Mouse (Mus musculus): Measurements from ENCODE around the gene Ggt5. TPM values are rescaled to one million over a fixed set of nuclear protein-coding genes. Genes with fewer than 3 reads are reported as not detected.

Ggt5 gene
- polyA plus RNA-seq, 1 experiment from 2014 or later = 1.6 TPM

- Histone ChIP-seq H3K9ac (no peak overlapping the region), H3K9me3 (no peaks in the 10 kb centered on the region), H3K27ac (no peak overlapping the region), H3K4me3 (no peak overlapping the region), H3K4me1 (peaks cover 14% of the 10 kb centered on the region), H3K36me3 (peaks cover 68% of the 10 kb centered on the region), H3K27me3 (no peaks in the 10 kb centered on the region), H3K4me2 (no peak overlapping the region)
- ATAC-seq (ENCODE audit: insufficient number of reproducible peaks, low FRiP score, low TSS enrichment, low read depth) = no peak
- 86% methylated on average over 3 of the region's 3 CpGs for WGBS
Observed at GRCm38 (mm10) chr10:75661876-75662275, 72.7 kb downstream of the Ggt5 start.

- Histone ChIP-seq H3K9me3 (no peaks in the 10 kb centered on the region), H3K27me3 (no peaks in the 10 kb centered on the region), H3K9ac (no peak overlapping the region), H3K36me3 (peaks cover 61% of the 10 kb centered on the region), H3K4me2 (no peak overlapping the region), H3K4me1 (peaks cover 18% of the 10 kb centered on the region), H3K4me3 (no peak overlapping the region), H3K27ac (no peak overlapping the region)
- WGBS = 92% methylated on average over 4 of the region's 4 CpGs
- ATAC-seq (ENCODE audit: insufficient number of reproducible peaks, low FRiP score, low TSS enrichment, low read depth) = no peak
Observed at GRCm38 (mm10) chr10:75662575-75662974, 73.4 kb downstream of the Ggt5 start.

- Histone ChIP-seq H3K36me3 (peaks cover 42% of the 10 kb centered on the region), H3K9me3 (no peaks in the 10 kb centered on the region), H3K27me3 (no peaks in the 10 kb centered on the region), H3K4me1 (peaks cover 22% of the 10 kb centered on the region), H3K4me2 (no peak overlapping the region), H3K27ac (no peak overlapping the region), H3K4me3 (no peak overlapping the region), H3K9ac (no peak overlapping the region)
- ATAC-seq (ENCODE audit: insufficient number of reproducible peaks, low FRiP score, low TSS enrichment, low read depth) = no peak
- 87% methylated on average over 6 of the region's 6 CpGs for WGBS
Observed at GRCm38 (mm10) chr10:75664673-75665270, 75.6 kb downstream of the Ggt5 start.

- Histone ChIP-seq H3K27ac (peak overlapping the region; percentile 84; the same call in 1 of the 2 replicates), H3K4me1 (peaks cover 22% of the 10 kb centered on the region), H3K9ac (peak overlapping the region; percentile 64), H3K36me3 (peaks cover 31% of the 10 kb centered on the region), H3K4me2 (peak overlapping the region; percentile 94), H3K4me3 (peak overlapping the region; percentile 61), H3K27me3 (no peaks in the 10 kb centered on the region), H3K9me3 (no peaks in the 10 kb centered on the region)
- WGBS = 35% methylated on average over 4 of the region's 4 CpGs
- ATAC-seq (ENCODE audit: insufficient number of reproducible peaks, low FRiP score, low TSS enrichment, low read depth) = no peak
Observed at GRCm38 (mm10) chr10:75666451-75667030, 77.4 kb downstream of the Ggt5 start.

Other genes starting within 250 kb of the Ggt5 start
- gene Upb1, start 188.2 kb upstream of the Ggt5 start, polyA plus RNA-seq (2015; fragmentation: Nextera tagmentation; extraction: Ambion mirVana) = 0.59 and 1.3 TPM in 2 replicates
- gene Snrpd3, start 71.8 kb upstream of the Ggt5 start, polyA plus RNA-seq (2015; fragmentation: Nextera tagmentation; extraction: Ambion mirVana) = 139 and 152 TPM in 2 replicates
- 26.1 and 27.6 TPM in 2 replicates for gene Gucd1, start 71.4 kb upstream of the Ggt5 start, polyA plus RNA-seq (2015; fragmentation: Nextera tagmentation; extraction: Ambion mirVana)
- gene Lrrc75b, start 29.0 kb upstream of the Ggt5 start, polyA plus RNA-seq (2015; fragmentation: Nextera tagmentation; extraction: Ambion mirVana) = 3.5 TPM in 2 replicates
- 0.67 and 0.93 TPM in 2 replicates for gene Ggt1, start 27.7 kb upstream of the Ggt5 start, polyA plus RNA-seq (2015; fragmentation: Nextera tagmentation; extraction: Ambion mirVana)
- 10.9 and 14.3 TPM in 2 replicates for gene Susd2, start 54.7 kb downstream of the Ggt5 start, polyA plus RNA-seq (2015; fragmentation: Nextera tagmentation; extraction: Ambion mirVana)
- 27.9 and 29.3 TPM in 2 replicates for gene Cabin1, start 175.0 kb downstream of the Ggt5 start, polyA plus RNA-seq (2015; fragmentation: Nextera tagmentation; extraction: Ambion mirVana)
- 51.6 and 55.6 TPM in 2 replicates for gene Ddt, start 184.1 kb downstream of the Ggt5 start, polyA plus RNA-seq (2015; fragmentation: Nextera tagmentation; extraction: Ambion mirVana)
- gene Gm20441, start 191.6 kb downstream of the Ggt5 start, polyA plus RNA-seq (2015; fragmentation: Nextera tagmentation; extraction: Ambion mirVana) = 0.45 and 0.47 TPM in 2 replicates
- gene Gstt3, start 192.1 kb downstream of the Ggt5 start, polyA plus RNA-seq (2015; fragmentation: Nextera tagmentation; extraction: Ambion mirVana) = 30.0 and 33.1 TPM in 2 replicates
- gene Gstt1, start 209.2 kb downstream of the Ggt5 start, polyA plus RNA-seq (2015; fragmentation: Nextera tagmentation; extraction: Ambion mirVana) = 18.1 and 21.6 TPM in 2 replicates
- gene Gstt4, start 233.2 kb downstream of the Ggt5 start, polyA plus RNA-seq (2015; fragmentation: Nextera tagmentation; extraction: Ambion mirVana) = not detected in 2 replicates
- gene Gstt2, start 248.1 kb downstream of the Ggt5 start, polyA plus RNA-seq (2015; fragmentation: Nextera tagmentation; extraction: Ambion mirVana) = 11.3 and 14.5 TPM in 2 replicates